Mouse (Mus musculus) thymus, adult 2 months (tissue): ENCODE measurements around the gene Kalrn. TPM values are rescaled to one million over a fixed set of nuclear protein-coding genes. Genes with fewer than 3 reads are reported as not detected.
A peak's percentile ranks its signal among the peaks of the same experiment; 100 is the strongest.

Experiments used
- DNase-seq: peaks from one replicate; pipeline ENCODE4 v3.0.0; 2021
- H3K27ac ChIP-seq: fragments of 200-500 bp; 2 replicates; pipeline ENCODE4 v1.5.1; 2012; ENCODE audit warnings: low read length, control low read depth; ENCODE audit not compliant: control insufficient read depth, insufficient read depth
- H3K27me3 ChIP-seq: fragments of 200-500 bp; 2 replicates; pipeline ENCODE4 v1.6.1; 2012; ENCODE audit warnings: mild to moderate bottlenecking, low read length, moderate library complexity, mixed read lengths; ENCODE audit not compliant: control insufficient read depth, insufficient read depth
- H3K36me3 ChIP-seq: fragments of 200-500 bp; 2 replicates; pipeline ENCODE4 v1.6.1; 2012; ENCODE audit warnings: mild to moderate bottlenecking, low read length, moderate library complexity; ENCODE audit not compliant: control insufficient read depth, insufficient read depth
- H3K4me1 ChIP-seq: fragments of 200-500 bp; replicated peaks from 2 replicates; pipeline ENCODE4 v1.6.1; 2012; ENCODE audit warnings: low read length; ENCODE audit not compliant: control insufficient read depth, insufficient read depth
- H3K4me3 ChIP-seq: fragments of 200-500 bp; 2 replicates; pipeline ENCODE4 v1.5.1; 2012; ENCODE audit warnings: mild to moderate bottlenecking, low read length, control low read depth, moderate library complexity; ENCODE audit not compliant: control insufficient read depth, insufficient read depth
- CTCF ChIP-seq: fragments of 200-500 bp; IDR thresholded peaks from 2 replicates; pipeline ENCODE4 v1.5.1; 2012; ENCODE audit warnings: mild to moderate bottlenecking, control low read depth, low read length, moderate library complexity, borderline replicate concordance; ENCODE audit not compliant: control insufficient read depth, poor library complexity, insufficient read depth; ENCODE audit errors: extremely low read depth
- POLR2A ChIP-seq: fragments of 200-500 bp; IDR thresholded peaks from 2 replicates; pipeline ENCODE4 v1.6.1; 2012; ENCODE audit warnings: mild to moderate bottlenecking, low read length, control low read depth, moderate library complexity; ENCODE audit not compliant: control insufficient read depth, poor library complexity, insufficient read depth; ENCODE audit errors: extremely low read depth
- WGBS: fragments of 180-500 bp; shearing (Covaris S2); methylation state at CpG from one replicate; pipeline ENCODE4 v1.1.7; 2018; 5-methylcytosine and 5-hydroxymethylcytosine counted together
- polyA plus RNA-seq: library from polyadenylated mRNA; depleted of rRNA; stranded (reverse); fragments of >200 nt; gene quantifications from 2 replicates; pipeline ENCODE4 v1.2.3, GENCODE M21; 2012

Gene Kalrn
- polyA plus RNA-seq, 1 experiment, result 2.9 TPM

DNA sequence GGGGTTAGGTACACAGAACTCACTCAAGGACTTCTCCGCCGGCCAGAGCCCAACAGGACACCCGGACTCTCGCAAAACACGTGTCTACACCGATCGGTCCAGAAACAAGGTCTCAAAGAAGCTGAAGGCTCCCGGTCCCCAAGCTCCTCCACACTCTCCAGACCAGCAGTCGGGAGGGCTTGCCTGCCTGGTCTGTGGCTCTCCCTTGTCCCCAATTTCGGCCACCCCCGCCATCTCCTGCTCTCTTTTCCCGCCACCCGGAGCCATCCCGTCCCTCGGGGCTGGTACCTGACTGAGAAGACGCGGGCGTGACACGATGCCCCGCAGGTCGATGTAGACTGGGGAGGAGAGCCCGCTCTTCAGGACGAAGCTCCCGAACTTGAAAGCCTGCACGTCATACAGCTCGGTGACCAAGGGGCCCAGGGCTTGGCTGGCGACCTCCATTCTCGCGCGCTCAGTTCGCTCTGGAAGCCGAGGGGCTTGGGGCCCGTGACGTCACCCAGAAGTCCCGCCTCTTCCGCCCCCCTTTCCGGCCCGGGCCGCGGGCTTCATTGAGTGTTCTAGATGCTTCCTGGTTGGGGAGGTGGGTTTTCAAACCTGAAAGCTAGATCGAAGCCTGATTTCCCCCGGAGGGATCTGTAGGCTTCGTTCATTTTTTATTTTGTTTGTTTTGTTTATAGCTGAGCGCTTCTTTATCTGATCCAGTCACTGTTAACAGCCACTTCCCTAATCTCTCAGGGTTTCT, 606.6 kb downstream of the Kalrn start, which contains the start of gene Umps:
TSS of gene Umps (minus strand) at position 501 of the 745 bp plus-strand sequence.
- DNase-seq, result peak; percentile 92

DNA sequence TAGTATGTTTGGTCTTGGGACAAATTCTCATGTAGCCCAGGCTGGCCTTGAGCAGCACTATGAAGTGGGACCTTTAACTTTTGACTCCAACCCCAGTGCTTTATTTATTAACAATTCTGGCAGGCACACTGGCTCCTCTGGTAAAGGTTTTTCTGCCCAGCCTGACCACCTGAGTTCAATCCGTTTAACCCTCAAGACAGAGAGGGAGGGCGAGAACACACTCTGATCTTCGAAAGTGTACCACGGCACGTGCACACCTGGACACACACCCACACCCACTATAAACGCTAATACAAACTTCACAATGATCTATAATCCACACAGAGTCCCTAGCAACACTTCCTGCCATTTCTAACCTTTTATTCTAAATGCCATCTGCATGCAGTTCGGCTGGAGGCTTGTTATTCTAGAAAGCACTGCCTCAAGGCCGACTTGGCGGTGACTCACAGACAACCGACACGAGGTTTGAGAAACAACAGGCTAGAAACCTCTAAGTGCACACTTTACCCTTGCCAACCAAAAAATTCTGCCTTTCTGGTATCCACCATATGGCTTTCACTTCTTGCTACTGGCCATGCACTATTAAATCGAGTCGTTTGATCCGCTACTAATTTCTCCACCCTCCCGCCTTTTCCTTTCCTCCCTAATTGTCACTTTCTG, 607.3 kb downstream of the Kalrn start:
- H3K4me1 ChIP-seq, result peaks cover 4% of the 10 kb centered on the region
- peak overlapping the region; percentile 56 for H3K4me3 ChIP-seq
- peaks cover 11% of the 10 kb centered on the region for H3K36me3 ChIP-seq
- H3K27me3 ChIP-seq, result no peaks in the 10 kb centered on the region
- no peak overlapping the region for H3K27ac ChIP-seq
- TF ChIP-seq POLR2A (no peak), CTCF (no peak)
- WGBS, result 1% methylated on average over 15 of the region's 15 CpGs
- peak; percentile 4 for DNase-seq

More for the DNA sequence above, 606.6 kb downstream of the Kalrn start, which contains the start of gene Umps:
- Histone ChIP-seq H3K4me3 (peak within 1 kb of the TSS; percentile 56), H3K4me1 (peaks cover 4% of the 10 kb centered on the region), H3K36me3 (peaks cover 4% of the 10 kb centered on the region), H3K27me3 (no peaks in the 10 kb centered on the region), H3K27ac (no peak within 1 kb of the TSS)
- WGBS, result under 1% methylated on average over 44 of the region's 44 CpGs
- TF ChIP-seq CTCF, result no peak
- TF ChIP-seq POLR2A, result peak; percentile 46; the same call in 1 of the 2 replicates

DNA sequence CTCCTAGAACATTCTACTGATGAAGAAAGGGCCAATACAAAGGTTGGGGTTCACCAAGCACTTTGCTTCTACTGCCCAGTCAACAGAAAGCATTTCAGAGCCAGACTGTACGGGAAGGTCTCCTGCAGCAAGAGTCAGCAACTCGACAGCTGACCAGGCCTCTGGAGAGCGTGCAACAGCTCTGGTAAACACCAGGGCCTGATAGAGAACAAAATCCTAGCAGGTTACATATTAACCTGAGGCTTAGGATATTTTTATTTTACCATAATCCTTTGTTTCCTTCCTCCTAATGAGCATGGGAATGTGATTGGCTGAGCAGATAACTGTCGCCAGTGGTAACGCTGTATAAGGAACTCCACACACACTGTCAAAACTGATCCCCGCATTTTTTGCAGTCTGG, 609.8 kb downstream of the Kalrn start:
- peaks cover 21% of the 10 kb centered on the region for H3K36me3 ChIP-seq
- TF ChIP-seq POLR2A, result no peak
- TF ChIP-seq CTCF, result no peak
- no peaks in the 10 kb centered on the region for H3K27me3 ChIP-seq
- no peak overlapping the region for H3K4me3 ChIP-seq
- H3K27ac ChIP-seq, result no peak overlapping the region
- 94% methylated on average over 6 of the region's 6 CpGs for WGBS
- no peak for DNase-seq
- peaks cover 4% of the 10 kb centered on the region for H3K4me1 ChIP-seq

DNA sequence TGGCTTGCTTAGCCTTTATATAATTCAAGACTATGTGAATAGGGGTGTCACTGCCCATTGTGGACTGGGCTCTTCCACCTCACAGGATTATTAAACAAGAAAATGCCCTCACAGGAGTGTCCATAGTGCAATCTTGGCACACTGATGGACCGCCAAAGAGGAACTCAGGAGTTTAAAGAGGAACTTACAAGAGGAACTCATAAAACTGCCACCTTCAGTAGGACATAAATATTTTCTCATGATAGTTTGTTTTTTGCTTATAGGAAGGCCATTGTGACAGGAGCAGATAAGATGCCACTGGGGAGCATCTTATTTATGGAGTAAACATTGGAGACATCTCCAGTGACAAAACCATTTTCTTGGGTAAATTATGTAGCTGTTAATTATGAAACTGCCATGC, 618.5 kb downstream of the Kalrn start:
- Histone ChIP-seq H3K4me3 (no peak overlapping the region), H3K4me1 (no peaks in the 10 kb centered on the region), H3K27ac (no peak overlapping the region), H3K27me3 (no peaks in the 10 kb centered on the region), H3K36me3 (peaks cover 55% of the 10 kb centered on the region)
- no peak for TF ChIP-seq POLR2A
- TF ChIP-seq CTCF, result no peak
- WGBS, result 71% methylated on average over 1 of the region's 1 CpGs
- no peak for DNase-seq

DNA sequence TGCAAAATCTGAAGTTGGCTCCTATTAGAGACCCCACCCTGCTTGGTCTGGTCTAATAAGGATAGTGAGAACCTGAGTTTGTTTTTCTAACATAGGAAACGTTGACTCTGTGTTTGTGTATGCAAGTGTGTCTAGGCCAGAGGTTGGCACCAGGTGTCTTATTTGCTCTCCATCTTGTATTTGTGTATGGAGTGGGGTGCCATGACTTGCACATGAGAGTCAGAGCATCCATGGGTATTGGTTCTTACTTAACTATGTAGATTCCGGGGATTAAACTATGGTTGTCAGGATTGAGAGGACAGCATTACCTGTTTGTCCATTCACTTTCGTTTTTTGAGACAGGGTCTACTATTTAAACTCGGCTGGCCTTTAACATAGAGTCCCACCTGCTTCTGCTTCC, 620.3 kb downstream of the Kalrn start:
- no peak for DNase-seq
- Histone ChIP-seq H3K4me3 (no peak overlapping the region), H3K27me3 (no peaks in the 10 kb centered on the region), H3K4me1 (no peaks in the 10 kb centered on the region), H3K27ac (no peak overlapping the region), H3K36me3 (peaks cover 44% of the 10 kb centered on the region)
- WGBS, result 96% methylated on average over 4 of the region's 4 CpGs
- TF ChIP-seq CTCF, result no peak
- no peak for TF ChIP-seq POLR2A

DNA sequence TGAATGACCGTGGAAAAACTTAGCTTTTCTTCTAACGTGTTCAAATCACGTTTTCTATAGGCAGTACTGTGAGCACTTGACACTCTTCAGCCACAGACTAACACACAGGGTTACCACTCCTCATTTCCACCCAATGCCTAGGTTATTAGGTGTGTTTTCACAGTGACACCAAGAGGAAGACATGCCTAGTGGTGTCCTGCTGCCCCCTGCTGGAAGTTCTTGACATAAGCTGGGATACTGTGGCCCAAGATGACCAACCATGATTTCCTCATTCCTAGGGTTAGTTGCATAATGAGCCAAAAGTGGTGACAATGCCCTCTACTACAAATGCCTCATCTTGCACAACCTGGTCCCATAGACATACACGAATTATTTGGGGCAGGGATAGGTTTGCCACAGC, 622.5 kb downstream of the Kalrn start:
- Histone ChIP-seq H3K4me3 (no peak overlapping the region), H3K36me3 (peaks cover 26% of the 10 kb centered on the region), H3K4me1 (no peaks in the 10 kb centered on the region), H3K27ac (no peak overlapping the region), H3K27me3 (no peaks in the 10 kb centered on the region)
- no peak for TF ChIP-seq POLR2A
- no peak for TF ChIP-seq CTCF
- 22% methylated on average over 4 of the region's 4 CpGs for WGBS
- peak; percentile 73 for DNase-seq

DNA sequence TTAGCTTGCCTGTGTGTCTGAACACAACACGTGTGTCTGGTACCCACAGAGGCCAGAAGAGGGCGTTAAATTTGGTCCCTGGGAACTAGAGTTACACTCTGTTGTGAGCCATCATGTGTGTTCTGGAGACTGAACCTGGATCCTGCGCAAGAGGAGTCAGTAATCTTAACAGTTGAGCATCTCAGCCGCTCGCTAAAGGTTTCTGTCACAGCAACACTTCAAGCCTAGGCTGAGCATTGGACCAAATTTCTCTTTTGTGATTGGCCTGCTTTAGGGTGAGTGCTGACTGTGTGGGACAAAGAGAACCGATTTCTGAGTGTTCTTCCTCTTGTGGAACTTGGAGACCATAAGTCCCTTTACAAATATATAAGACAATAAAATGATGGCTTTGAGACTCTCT, 622.9 kb downstream of the Kalrn start:
- no peak for TF ChIP-seq CTCF
- TF ChIP-seq POLR2A, result no peak
- H3K27me3 ChIP-seq, result no peaks in the 10 kb centered on the region
- H3K36me3 ChIP-seq, result peaks cover 22% of the 10 kb centered on the region
- H3K4me3 ChIP-seq, result no peak overlapping the region
- DNase-seq, result no peak
- 80% methylated on average over 6 of the region's 6 CpGs for WGBS
- H3K4me1 ChIP-seq, result no peaks in the 10 kb centered on the region
- no peak overlapping the region for H3K27ac ChIP-seq
